Mouse (Mus musculus): ENCODE data around the gene Ccnyl1. TPM values are rescaled to one million over a fixed set of nuclear protein-coding genes. Genes with fewer than 3 reads are reported as not detected.

The Ccnyl1 gene
- polyA plus RNA-seq, 1 experiment from 2014 or later, result 6.2 TPM

GRCm38 (mm10) chr1:64712006-64712760, 21.9 kb downstream of the Ccnyl1 start:
- Histone ChIP-seq H3K9me3 (no peaks in the 10 kb centered on the region), H3K9ac (no peak overlapping the region), H3K4me1 (no peaks in the 10 kb centered on the region), H3K27me3 (no peaks in the 10 kb centered on the region), H3K27ac (no peak overlapping the region), H3K4me3 (replicated peaks) (no peak overlapping the region), H3K4me2 (no peak overlapping the region), H3K36me3 (replicated peaks) (peaks cover 21% of the 10 kb centered on the region; the same call in 1 of the 2 replicates)
- WGBS, result 86% methylated on average over 14 of the region's 14 CpGs
- no peak for ATAC-seq (ENCODE audit: low FRiP score)

DNA sequence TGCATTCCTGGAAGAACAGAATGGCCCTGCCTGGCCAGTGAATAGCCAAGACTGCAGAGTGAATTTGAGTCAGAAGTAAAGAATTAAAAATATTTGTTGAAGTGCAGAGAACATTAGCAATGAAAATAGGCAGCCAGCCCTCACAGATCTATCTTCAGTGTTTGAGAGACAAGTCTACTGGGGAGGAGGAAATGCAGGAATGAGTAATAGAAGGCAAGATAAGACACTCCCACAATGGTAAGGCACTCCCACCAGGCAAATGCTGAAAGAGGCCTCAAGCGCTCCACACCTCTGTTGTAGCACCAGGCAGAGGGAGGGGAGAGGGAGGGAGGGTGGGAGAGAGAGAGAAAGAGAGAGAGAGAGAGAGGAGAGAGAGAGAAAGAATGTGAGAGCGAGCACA, 25.2 kb downstream of the Ccnyl1 start:
- no peaks in the 10 kb centered on the region for H3K9me3 ChIP-seq
- H3K27me3 ChIP-seq, result no peaks in the 10 kb centered on the region
- no peaks in the 10 kb centered on the region for H3K4me1 ChIP-seq
- H3K27ac ChIP-seq, result no peak overlapping the region
- no peak overlapping the region for H3K4me3 ChIP-seq (replicated peaks)
- peaks cover 26% of the 10 kb centered on the region; the same call in 1 of the 2 replicates for H3K36me3 ChIP-seq (replicated peaks)
- no peak overlapping the region for H3K9ac ChIP-seq
- H3K4me2 ChIP-seq, result no peak overlapping the region
- ATAC-seq (ENCODE audit: low FRiP score), result no peak
- 85% methylated on average over 2 of the region's 2 CpGs for WGBS

- no peak overlapping the region for H3K9ac ChIP-seq
These were observed 26.5 kb downstream of the Ccnyl1 start for GRCm38 (mm10) chr1:64716589-64717304.

DNA sequence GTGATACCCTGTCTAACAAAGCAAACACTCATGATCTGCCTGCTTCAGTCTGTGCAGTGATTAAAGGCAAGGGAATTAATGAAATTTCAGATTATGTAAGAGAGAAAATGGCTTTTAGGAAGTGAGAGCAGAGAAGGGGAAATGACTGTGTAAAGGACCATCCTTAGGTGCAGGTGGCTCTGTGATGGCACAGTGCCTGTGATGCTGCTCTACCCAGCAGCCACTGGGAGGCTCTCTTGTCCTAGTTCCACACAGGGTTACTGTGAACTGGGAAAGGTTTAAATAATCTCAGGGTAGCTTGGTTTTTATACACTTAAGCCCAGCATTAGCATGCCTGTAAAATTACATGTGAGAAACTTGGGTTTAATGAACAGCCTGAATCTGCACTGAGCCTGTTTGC, 27.2 kb downstream of the Ccnyl1 start:
- no peak overlapping the region for H3K9ac ChIP-seq

More at GRCm38 (mm10) chr1:64716589-64717304, 26.5 kb downstream of the Ccnyl1 start:
- Histone ChIP-seq H3K36me3 (replicated peaks) (peaks cover 28% of the 10 kb centered on the region), H3K4me2 (no peak overlapping the region), H3K4me1 (peaks cover 5% of the 10 kb centered on the region), H3K27ac (no peak overlapping the region), H3K27me3 (no peaks in the 10 kb centered on the region), H3K4me3 (replicated peaks) (no peak overlapping the region), H3K9me3 (no peaks in the 10 kb centered on the region)
- no peak for ATAC-seq (ENCODE audit: low FRiP score)
- 88% methylated on average over 7 of the region's 7 CpGs for WGBS

DNA sequence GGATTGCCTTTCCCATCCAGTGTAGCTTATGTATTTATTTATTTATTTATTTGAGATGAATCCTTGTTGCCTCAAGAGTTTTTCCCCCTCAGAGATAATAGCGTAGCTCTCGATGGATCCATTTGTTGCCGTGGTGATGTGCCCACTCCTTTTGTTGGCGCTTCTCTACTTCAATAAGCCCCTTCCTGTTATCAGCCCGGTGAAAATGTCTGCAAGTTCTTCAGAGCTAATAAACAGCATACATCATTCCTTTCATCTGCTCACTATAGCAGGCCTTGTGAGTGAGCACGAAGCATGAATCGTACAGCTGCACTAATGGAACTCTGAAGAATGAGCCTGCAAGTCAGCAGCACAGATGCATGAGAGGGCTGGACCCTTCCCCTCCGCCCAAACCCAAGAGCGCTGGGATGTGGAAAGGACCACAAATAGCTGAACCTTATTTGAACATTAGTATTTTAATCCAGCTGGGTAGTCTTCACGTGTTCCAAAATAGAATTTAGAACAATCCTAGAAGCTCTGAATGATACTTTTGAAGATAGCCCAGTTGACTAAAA, 30.9 kb downstream of the Ccnyl1 start:
- H3K27me3 ChIP-seq, result no peaks in the 10 kb centered on the region
- H3K9ac ChIP-seq, result no peak overlapping the region
- H3K4me2 ChIP-seq, result no peak overlapping the region
- WGBS, result 59% methylated on average over 10 of the region's 10 CpGs
- no peaks in the 10 kb centered on the region for H3K9me3 ChIP-seq
- peaks cover 27% of the 10 kb centered on the region for H3K36me3 ChIP-seq (replicated peaks)
- 0 out of 2 replicates have a peak, but pooled peaks have one; percentile 46 for ATAC-seq (ENCODE audit: low FRiP score)
- peaks cover 5% of the 10 kb centered on the region for H3K4me1 ChIP-seq
- no peak overlapping the region for H3K4me3 ChIP-seq (replicated peaks)
- no peak overlapping the region for H3K27ac ChIP-seq

More for the DNA sequence above, 27.2 kb downstream of the Ccnyl1 start:
- peaks cover 5% of the 10 kb centered on the region for H3K4me1 ChIP-seq
- H3K4me3 ChIP-seq (replicated peaks), result no peak overlapping the region
- no peak overlapping the region for H3K4me2 ChIP-seq
- H3K27me3 ChIP-seq, result no peaks in the 10 kb centered on the region
- H3K27ac ChIP-seq, result no peak overlapping the region
- ATAC-seq (ENCODE audit: low FRiP score), result 0 out of 2 replicates have a peak, but pooled peaks have one; percentile 71
- no peaks in the 10 kb centered on the region for H3K9me3 ChIP-seq
- H3K36me3 ChIP-seq (replicated peaks), result peaks cover 34% of the 10 kb centered on the region

DNA sequence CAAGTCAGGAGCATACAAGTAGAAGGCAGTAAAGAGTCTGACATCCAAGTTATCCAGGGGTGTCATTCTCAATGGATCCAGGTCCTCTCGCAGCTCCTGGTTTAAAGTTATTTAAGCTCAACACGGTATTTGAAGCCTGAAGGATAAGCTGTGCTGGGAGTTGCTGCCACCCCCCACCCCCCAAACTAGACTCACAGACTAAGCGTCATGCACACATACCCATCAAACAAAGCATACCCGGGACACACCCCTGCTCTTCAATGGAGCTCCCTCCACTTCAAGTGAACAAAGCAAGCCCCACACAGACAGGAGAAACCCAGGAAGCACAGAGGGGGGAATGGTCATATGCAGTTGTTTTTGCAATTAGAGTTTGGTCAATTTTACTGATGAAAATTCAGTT, 39.8 kb downstream of the Ccnyl1 start:
- Histone ChIP-seq H3K9me3 (no peaks in the 10 kb centered on the region), H3K9ac (no peak overlapping the region), H3K4me2 (no peak overlapping the region), H3K36me3 (replicated peaks) (0 out of 2 replicates have a peak, but pooled peaks cover 2% of the 10 kb centered on the region), H3K4me3 (replicated peaks) (no peak overlapping the region), H3K4me1 (peaks cover 37% of the 10 kb centered on the region), H3K27ac (no peak overlapping the region), H3K27me3 (peaks cover 36% of the 10 kb centered on the region)
- 55% methylated on average over 4 of the region's 4 CpGs for WGBS
- no peak for ATAC-seq (ENCODE audit: low FRiP score)

DNA sequence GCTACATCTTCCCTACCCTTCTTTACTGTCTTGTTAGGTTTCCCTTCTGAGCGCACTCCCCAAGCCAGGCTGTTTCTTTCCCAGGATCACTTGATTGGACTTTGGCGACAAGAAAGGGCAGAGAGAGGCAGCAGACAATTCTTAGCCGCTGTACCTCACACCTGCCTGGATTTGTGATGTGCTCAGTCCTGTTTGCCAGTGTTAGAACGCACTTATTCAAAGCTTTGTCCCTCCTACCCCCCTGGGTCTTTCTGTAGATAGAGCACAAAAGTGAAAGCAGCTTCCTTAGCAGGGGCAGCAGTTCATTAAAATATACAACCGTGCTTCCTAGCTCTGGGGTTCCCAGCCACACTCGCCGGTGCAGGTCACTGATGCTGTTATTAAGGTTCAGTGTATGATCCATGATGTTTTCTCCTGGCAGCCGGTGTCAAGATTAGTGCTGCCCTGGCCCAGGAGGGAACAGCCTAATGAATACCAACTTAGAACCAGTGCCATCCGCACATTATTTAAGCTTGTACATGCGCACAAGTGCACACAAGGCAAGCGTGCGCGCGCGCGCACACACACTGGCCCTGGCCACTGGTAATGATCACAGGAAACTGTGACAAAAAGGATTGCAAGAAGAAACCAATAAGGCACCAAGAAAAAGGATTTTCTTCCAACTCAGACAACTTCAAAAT, 41.2 kb downstream of the Ccnyl1 start:
- Histone ChIP-seq H3K4me1 (peaks cover 52% of the 10 kb centered on the region), H3K27ac (no peak overlapping the region), H3K9me3 (no peaks in the 10 kb centered on the region), H3K4me2 (no peak overlapping the region), H3K9ac (no peak overlapping the region), H3K36me3 (replicated peaks) (no peaks in the 10 kb centered on the region), H3K4me3 (replicated peaks) (no peak overlapping the region), H3K27me3 (peaks cover 50% of the 10 kb centered on the region)
- WGBS, result 61% methylated on average over 16 of the region's 16 CpGs
- no peak for ATAC-seq (ENCODE audit: low FRiP score)

- 35% methylated on average over 10 of the region's 10 CpGs for WGBS
- Histone ChIP-seq H3K4me2 (no peak overlapping the region), H3K4me3 (replicated peaks) (no peak overlapping the region), H3K27ac (no peak overlapping the region), H3K4me1 (peaks cover 58% of the 10 kb centered on the region), H3K9me3 (no peaks in the 10 kb centered on the region), H3K36me3 (replicated peaks) (no peaks in the 10 kb centered on the region), H3K27me3 (peaks cover 57% of the 10 kb centered on the region), H3K9ac (no peak overlapping the region)
- no peak for ATAC-seq (ENCODE audit: low FRiP score)
These were observed 41.9 kb downstream of the Ccnyl1 start for GRCm38 (mm10) chr1:64732161-64732560.

- WGBS, result 40% methylated on average over 7 of the region's 7 CpGs
These were observed 42.5 kb downstream of the Ccnyl1 start for GRCm38 (mm10) chr1:64732637-64733200.

DNA sequence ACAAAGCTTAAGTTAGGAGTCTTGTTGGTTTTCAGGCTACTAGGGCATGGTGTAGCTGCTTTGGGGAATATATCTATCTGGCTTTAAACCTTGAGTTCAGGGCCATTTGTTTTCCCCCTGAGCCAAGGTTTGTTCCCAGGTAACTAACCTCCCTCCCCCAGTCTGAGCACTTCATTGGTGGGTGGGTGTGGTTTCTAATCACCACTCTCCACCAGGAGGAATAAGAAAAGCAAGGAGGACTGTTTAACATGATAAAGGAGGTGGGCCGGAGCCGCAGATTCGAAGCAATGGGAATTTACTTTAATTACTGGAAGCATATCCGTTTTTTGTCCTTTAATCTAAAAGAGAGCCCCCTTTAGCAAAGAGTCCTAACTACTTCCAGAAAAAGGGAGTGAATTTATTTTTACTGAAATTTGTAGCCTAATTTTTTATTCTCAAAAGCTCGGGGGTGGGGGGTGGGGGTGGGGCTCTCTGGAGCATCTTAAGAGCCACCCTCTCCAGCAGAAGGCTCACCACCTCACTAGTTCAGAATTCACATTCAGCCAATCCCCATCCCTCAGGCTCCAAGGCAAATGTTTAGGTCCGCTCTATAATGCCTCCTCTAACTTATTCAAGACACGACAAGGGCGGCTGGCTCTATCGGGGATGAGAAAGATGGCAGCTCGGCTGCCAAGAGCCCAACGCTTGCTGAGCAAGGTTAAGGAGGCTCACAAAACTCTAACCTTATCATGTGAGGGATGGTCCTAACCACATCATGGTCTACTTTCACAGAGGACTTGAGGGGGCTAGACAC, 43.4 kb downstream of the Ccnyl1 start:
- ATAC-seq (ENCODE audit: low FRiP score), result no peak
- peaks cover 69% of the 10 kb centered on the region for H3K27me3 ChIP-seq
- WGBS, result 5% methylated on average over 11 of the region's 11 CpGs
- no peak overlapping the region for H3K27ac ChIP-seq
- H3K9ac ChIP-seq, result no peak overlapping the region
- peaks cover 68% of the 10 kb centered on the region for H3K4me1 ChIP-seq
- no peaks in the 10 kb centered on the region for H3K9me3 ChIP-seq
- H3K4me3 ChIP-seq (replicated peaks), result 0 out of 2 replicates have a peak overlapping the region, but pooled peaks have one; percentile 7
- H3K36me3 ChIP-seq (replicated peaks), result no peaks in the 10 kb centered on the region
- peak overlapping the region; percentile 96 for H3K4me2 ChIP-seq

More at GRCm38 (mm10) chr1:64732637-64733200, 42.5 kb downstream of the Ccnyl1 start:
- Histone ChIP-seq H3K4me3 (replicated peaks) (no peak overlapping the region), H3K4me1 (peaks cover 60% of the 10 kb centered on the region), H3K36me3 (replicated peaks) (no peaks in the 10 kb centered on the region), H3K27me3 (peaks cover 63% of the 10 kb centered on the region), H3K27ac (no peak overlapping the region), H3K4me2 (peak overlapping the region; percentile 96), H3K9ac (no peak overlapping the region), H3K9me3 (no peaks in the 10 kb centered on the region)
- ATAC-seq (ENCODE audit: low FRiP score), result no peak

Measured in forebrain, embryonic 12.5 days (tissue).